Mouse (Mus musculus) adrenal gland, adult (tissue): ENCODE results near the gene Ddah1.
A peak's percentile ranks its signal among the peaks of the same experiment; 100 is the strongest.

Experiments
- DNase-seq, 2 experiments: peaks; one replicate each; pipeline ENCODE4 v3.0.0; 2022 to 2023; ENCODE audit warnings: low spot score in 1 of 2; ENCODE audit not compliant: inconsistent age in 2 of 2

Gene Ddah1

GRCm38 (mm10) chr3:145763642-145763972 is 5.1 kb downstream of the Ddah1 start:
- no peak for DNase-seq

DNA sequence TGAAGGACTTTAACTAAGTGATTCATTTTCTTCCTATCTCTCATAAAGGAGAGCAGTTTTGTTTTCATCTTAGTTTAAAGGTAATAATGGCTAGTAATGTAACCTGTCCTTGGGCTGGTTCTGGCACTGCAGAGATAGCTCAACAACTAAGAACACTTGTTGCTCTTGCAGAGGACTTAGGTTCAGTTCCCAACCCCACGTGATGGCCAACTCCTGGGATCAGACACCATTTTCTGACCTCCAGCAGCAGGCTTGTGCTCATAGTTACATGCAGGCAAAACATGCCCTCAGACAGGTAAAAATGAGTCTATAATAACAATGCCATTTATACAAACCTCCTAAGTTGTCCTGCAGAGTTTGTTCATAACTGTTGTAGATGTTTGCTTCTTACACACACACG is 5.9 kb downstream of the Ddah1 start:
- DNase-seq: no peak

- no peak for DNase-seq
Measured at GRCm38 (mm10) chr3:145768439-145768838, 10.0 kb downstream of the Ddah1 start.

- DNase-seq: no peak
Measured at GRCm38 (mm10) chr3:145773384-145773783, 14.9 kb downstream of the Ddah1 start.

- no peak for DNase-seq
Measured at GRCm38 (mm10) chr3:145774336-145774735, 15.9 kb downstream of the Ddah1 start.

GRCm38 (mm10) chr3:145775236-145775635 is 16.8 kb downstream of the Ddah1 start:
- DNase-seq: no peak

GRCm38 (mm10) chr3:145775862-145776261 is 17.4 kb downstream of the Ddah1 start:
- no peak for DNase-seq

DNA sequence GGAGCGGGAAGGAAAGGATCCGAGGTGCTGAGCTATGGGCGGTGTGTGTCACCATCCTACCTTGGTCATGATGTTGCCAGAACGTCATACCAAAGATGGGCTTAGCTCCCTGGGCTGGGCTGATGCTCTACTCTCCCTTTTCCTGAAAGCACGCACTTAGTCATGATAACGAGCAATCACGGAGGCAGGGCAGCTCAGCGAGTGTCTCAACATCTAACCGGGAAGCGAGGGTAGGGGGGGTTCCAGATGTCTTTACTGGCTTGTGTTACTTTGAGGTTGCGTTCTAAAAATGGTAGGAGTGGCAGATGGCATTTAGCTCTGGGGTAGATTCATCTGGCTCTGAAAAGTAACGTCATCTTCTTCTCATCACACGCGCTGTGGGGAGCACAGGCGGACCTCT is 18.5 kb downstream of the Ddah1 start:
- no peak for DNase-seq

DNA sequence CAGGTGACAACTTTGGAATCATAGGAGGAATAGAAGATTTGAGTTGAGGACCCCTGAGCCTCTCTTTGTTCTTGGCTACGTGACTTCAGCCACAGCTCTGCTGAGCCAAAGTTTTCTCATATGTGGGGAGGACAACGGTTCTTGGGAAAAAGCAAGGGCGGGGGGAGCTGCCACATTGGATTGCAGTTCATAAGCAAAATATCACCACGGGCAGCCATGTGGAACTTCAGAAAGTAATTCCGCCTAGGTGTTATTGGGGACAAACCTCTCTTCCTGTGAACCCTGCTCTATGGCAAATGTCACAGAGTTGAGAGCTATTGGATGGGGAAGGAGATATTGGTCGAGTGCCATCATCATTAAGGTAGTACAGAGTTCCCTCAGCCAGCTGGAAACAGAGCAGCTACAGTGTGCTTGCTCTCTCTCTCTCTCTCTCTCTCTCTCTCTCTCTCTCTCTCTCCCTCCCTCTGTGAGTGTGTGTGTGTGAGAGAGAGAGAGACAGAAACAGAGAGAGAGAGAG is 20.0 kb downstream of the Ddah1 start:
- DNase-seq: no peak

DNA sequence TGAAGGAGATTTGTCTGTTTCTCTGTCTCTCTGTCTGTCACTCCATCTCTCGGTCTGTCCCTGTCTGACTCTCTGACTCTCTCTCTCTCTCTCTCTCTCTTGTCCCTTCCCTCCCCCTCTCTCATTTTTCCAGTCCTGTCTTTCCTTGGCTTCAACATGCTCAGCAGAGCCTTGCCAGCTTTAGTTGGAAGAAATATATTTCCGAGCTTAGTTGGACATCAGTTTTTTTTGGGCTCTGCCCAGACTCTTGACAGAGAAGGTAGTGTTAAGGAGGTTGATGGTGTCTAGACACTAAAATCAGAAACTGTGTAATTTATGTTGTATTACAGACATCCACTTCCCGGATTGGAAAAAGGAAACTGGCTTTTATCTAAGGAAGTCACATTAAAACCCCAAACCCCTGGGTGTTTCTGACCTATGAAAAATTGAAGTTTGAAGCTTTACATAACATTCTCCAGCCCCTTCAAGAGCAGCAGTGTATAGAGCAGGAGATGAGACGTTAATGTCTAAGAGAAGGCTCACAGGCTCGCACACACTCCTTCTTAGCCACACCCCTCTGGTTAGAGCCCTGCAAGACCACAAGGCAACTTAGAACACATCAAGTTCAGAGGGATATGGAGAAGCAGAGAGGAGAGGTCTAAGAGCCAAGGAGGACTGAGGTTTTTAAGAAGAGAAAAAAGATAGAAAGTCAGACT is 21.0 kb downstream of the Ddah1 start:
- no peak for DNase-seq

- DNase-seq: no peak
Measured at GRCm38 (mm10) chr3:145780784-145781442, 22.4 kb downstream of the Ddah1 start.

DNA sequence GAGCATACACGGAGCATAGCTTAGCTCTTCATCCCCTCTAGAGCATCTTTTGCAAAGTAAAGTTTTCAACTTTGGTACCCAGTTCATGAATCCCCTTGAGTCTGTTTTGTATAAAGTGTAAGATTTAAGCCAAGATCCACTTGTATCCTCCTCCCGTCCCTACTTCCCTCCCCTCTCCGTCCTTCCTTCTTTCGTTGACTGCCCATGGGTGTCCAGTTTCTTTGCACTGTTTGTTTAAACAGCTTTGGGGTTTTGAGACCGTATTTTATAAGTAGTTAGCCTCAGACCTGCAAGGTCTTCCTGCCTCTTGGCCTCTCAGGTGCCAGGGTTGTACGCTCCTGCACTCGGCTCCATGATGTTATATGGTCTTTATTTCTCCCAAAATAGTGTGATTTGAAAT is 26.8 kb downstream of the Ddah1 start:
- no peak for DNase-seq

- no peak for DNase-seq
Measured at GRCm38 (mm10) chr3:145787303-145787702, 28.8 kb downstream of the Ddah1 start.

DNA sequence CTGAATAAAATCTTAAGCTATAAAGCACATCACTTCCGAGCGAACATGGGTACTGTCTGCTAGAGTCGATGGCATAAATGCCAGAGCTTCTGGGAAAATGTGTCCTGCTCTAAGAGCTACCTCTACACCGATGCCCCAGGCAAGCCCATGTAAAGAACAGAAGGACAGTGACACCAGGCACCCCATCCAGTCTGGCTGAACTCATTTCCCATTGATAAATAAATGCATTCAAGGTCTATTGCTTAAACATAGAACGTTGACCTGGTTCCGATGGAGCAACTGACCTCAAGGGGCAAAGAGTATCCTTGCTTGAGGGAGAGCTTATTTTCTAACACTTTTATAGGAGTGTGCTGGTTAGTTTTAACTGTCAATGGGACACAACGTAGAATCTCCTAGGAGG is 30.6 kb downstream of the Ddah1 start:
- DNase-seq: no peak

GRCm38 (mm10) chr3:145790233-145790632 is 31.8 kb downstream of the Ddah1 start:
- DNase-seq: no peak

GRCm38 (mm10) chr3:145790709-145791108 is 32.2 kb downstream of the Ddah1 start:
- DNase-seq: no peak

- DNase-seq: no peak
Measured at GRCm38 (mm10) chr3:145794355-145794754, 35.9 kb downstream of the Ddah1 start.

DNA sequence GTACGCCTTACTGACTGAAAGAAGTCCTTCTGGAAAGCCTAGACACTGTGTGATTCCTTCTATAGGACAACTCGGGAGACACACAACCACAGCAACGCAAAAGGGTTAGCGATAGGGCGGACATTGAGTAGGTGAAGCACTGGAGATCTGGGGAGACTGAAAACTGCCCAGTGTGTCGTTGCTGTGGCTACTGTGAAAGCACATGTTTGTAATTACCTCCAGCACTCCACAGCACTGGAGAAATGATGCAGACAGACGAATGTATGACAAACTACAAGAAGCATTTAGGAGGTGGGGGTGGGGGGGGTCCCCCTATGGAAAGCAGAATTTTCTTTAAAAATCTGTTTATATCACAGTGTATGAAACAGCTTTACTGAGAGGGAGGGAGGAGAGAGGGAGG is 37.4 kb downstream of the Ddah1 start:
- no peak for DNase-seq

- DNase-seq: no peak
Measured at GRCm38 (mm10) chr3:145798042-145798441, 39.6 kb downstream of the Ddah1 start.

GRCm38 (mm10) chr3:145798751-145799188 is 40.3 kb downstream of the Ddah1 start:
- DNase-seq: peak; percentile 13 to 45

DNA sequence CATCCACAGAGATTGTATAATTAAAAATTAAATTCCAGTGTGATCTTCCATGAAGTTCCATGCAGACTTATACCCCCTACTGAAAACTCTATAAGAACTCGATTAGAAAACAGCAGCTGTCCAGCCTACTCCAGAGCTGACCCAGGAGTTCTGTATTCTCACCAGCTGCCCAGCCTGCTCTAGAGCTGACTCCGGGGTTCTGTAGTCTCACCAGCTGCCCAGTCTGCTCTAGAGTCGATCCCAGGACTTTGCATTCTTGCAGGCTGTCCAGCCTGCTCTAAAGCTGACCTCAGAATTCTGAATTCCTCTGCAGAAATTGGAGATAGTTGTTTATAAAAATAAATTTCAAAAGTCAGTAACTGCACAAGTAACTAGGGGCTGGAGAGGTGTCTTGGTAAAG is 40.9 kb downstream of the Ddah1 start:
- DNase-seq: no peak

- DNase-seq: no peak
Measured at GRCm38 (mm10) chr3:145802106-145802505, 43.6 kb downstream of the Ddah1 start.

- DNase-seq: no peak
Measured at GRCm38 (mm10) chr3:145805848-145806247, 47.4 kb downstream of the Ddah1 start.
